26 mouse cellular contexts compared by ENCODE assay signal in genomic region chr3:14882756-14883155, GRCm38 (mm10). TPM values are rescaled to one million over a fixed set of nuclear protein-coding genes. Genes with fewer than 3 reads are reported as not detected.
"Had no signal": no experiment of that assay in that cellular context is flagged by ENCODE, and none has a peak within 500 bp of the region (broad histone marks: within the 10 kb centered on the region; RNA-seq: fewer than 3 reads in every experiment).

No protein-coding gene starts in this region.

- DNase-seq: kidney, adult 18-20 months; kidney, adult 9 months; kidney, postnatal 14 days; kidney, postnatal 4 days; layer of hippocampus, adult 9-11 months; lung, adult 18-20 months; lung, postnatal 10 days; lung, postnatal 36 days; right cerebral cortex, adult 18-20 months; right cerebral cortex, postnatal 14 days; right cerebral cortex, postnatal 4 days; thymus, adult 2 months; thymus, postnatal 14 days; thymus, postnatal 4 days had no signal

- H3K36me3 ChIP-seq: lung, embryonic 15.5 days; midbrain, embryonic 10.5 days; midbrain, embryonic 13.5 days; neural tube, embryonic 13.5 days had no signal

- H3K4me3 ChIP-seq: layer of hippocampus, adult 2 months; left cerebral cortex, adult 2 months; lung, embryonic 15.5 days; megakaryocyte, embryonic 14.5 days; midbrain, embryonic 10.5 days; midbrain, embryonic 13.5 days; myocyte; neural tube, embryonic 13.5 days had no signal

- H3K4me2 ChIP-seq: lung, embryonic 15.5 days; midbrain, embryonic 13.5 days; neural tube, embryonic 13.5 days had no signal

- H3K9ac ChIP-seq: lung, embryonic 15.5 days; midbrain, embryonic 13.5 days; neural tube, embryonic 13.5 days had no signal

- H3K27me3 ChIP-seq: lung, embryonic 15.5 days; megakaryocyte, embryonic 14.5 days had no signal

- H3K4me1 ChIP-seq: midbrain, embryonic 13.5 days had no signal

- H3K9me3 ChIP-seq: lung, embryonic 15.5 days; megakaryocyte, embryonic 14.5 days; midbrain, embryonic 10.5 days; midbrain, embryonic 13.5 days; neural tube, embryonic 13.5 days had no signal

- H3K27ac ChIP-seq: layer of hippocampus, adult 2 months; left cerebral cortex, adult 2 months; lung, embryonic 15.5 days; midbrain, embryonic 10.5 days; midbrain, embryonic 13.5 days; neural tube, embryonic 13.5 days; stomach, postnatal 0 days had no signal

- ATAC-seq: midbrain, embryonic 13.5 days; midbrain, embryonic 16.5 days had no signal

RNA-seq across cellular contexts. Expression of gene Car3, which starts 19.4 kb away (rescaled TPM):
- total RNA-seq: monocyte, adult 5-6 weeks; neutrophil, adult 5-6 weeks had no signal
